Mouse (Mus musculus): Measurements from ENCODE around the gene Ace2.

GRCm38 (mm10) chrX:164189880-164190279 is 50.7 kb downstream of the Ace2 start:
- no peak for TF ChIP-seq POLR2A (IDR thresholded peaks at IDR 0.05; ENCODE audit: low read depth, low read length)
- no peak for TF ChIP-seq CTCF (IDR thresholded peaks at IDR 0.05; ENCODE audit: borderline replicate concordance, insufficient read depth, low read length)

All from embryonic fibroblast, embryonic 13.5 days (primary cell).